Mouse (Mus musculus): ENCODE results near the gene Rai1. TPM values are rescaled to one million over a fixed set of nuclear protein-coding genes. Genes with fewer than 3 reads are reported as not detected.

Rai1 gene
- total and polyA plus RNA-seq, 3 experiments: 26.3 to 101 (median 56.7) TPM

- no peaks in the 10 kb centered on the region for H3K27me3 ChIP-seq (ENCODE audit: control insufficient read depth in 1 of 2, insufficient read depth in 2 of 2, low read length in 2 of 2)
- H3K27ac ChIP-seq (ENCODE audit: control insufficient read depth, low read depth, low read length): no peak overlapping the region
- no peaks in the 10 kb centered on the region for H3K9me3 ChIP-seq (replicated peaks; ENCODE audit: insufficient read depth, low read length)
- H3K36me3 ChIP-seq (ENCODE audit: control insufficient read depth in 1 of 2, insufficient read depth in 2 of 2, low read length in 2 of 2): peaks cover 0 to 9% of the 10 kb centered on the region in 2 experiments; a peak in 1 of 4 replicates
- no peak overlapping the region for H3K9ac ChIP-seq (ENCODE audit: control insufficient read depth, low read depth, low read length, poor library complexity, severe bottlenecking)
- H3K4me3 ChIP-seq (ENCODE audit: control insufficient read depth in 1 of 2, insufficient read depth in 1 of 2, low read depth in 2 of 2, low read length in 2 of 2): no peak overlapping the region
- no peak for DNase-seq (ENCODE audit: low read depth, low spot score)
- peaks cover 26% of the 10 kb centered on the region for H3K79me2 ChIP-seq (ENCODE audit: control insufficient read depth, insufficient read depth, low read length, poor library complexity)
- no peaks in the 10 kb centered on the region for H3K4me1 ChIP-seq (ENCODE audit: control insufficient read depth in 1 of 2, insufficient read depth in 2 of 2, low read length in 2 of 2)
- TF ChIP-seq E2F4 (IDR thresholded peaks at IDR 0.05; ENCODE audit: borderline replicate concordance, low read depth, low read length): no peak
- no peak for TF ChIP-seq POLR2AphosphoS2 (IDR thresholded peaks at IDR 0.05; ENCODE audit: low read length)
Measured at GRCm38 (mm10) chr11:60136491-60136890, 31.7 kb downstream of the Rai1 start.

GRCm38 (mm10) chr11:60137170-60137569, 32.4 kb downstream of the Rai1 start:
- peaks cover 21% of the 10 kb centered on the region for H3K79me2 ChIP-seq (ENCODE audit: control insufficient read depth, insufficient read depth, low read length, poor library complexity)
- no peak overlapping the region for H3K9ac ChIP-seq (ENCODE audit: control insufficient read depth, low read depth, low read length, poor library complexity, severe bottlenecking)
- DNase-seq (ENCODE audit: low read depth, low spot score): peak; percentile 60
- no peak overlapping the region for H3K27ac ChIP-seq (ENCODE audit: control insufficient read depth, low read depth, low read length)
- no peaks in the 10 kb centered on the region for H3K4me1 ChIP-seq (ENCODE audit: control insufficient read depth in 1 of 2, insufficient read depth in 2 of 2, low read length in 2 of 2)
- no peaks in the 10 kb centered on the region for H3K27me3 ChIP-seq (ENCODE audit: control insufficient read depth in 1 of 2, insufficient read depth in 2 of 2, low read length in 2 of 2)
- H3K4me3 ChIP-seq (ENCODE audit: control insufficient read depth in 1 of 2, insufficient read depth in 1 of 2, low read depth in 2 of 2, low read length in 2 of 2): no peak overlapping the region
- TF ChIP-seq NELFE (IDR thresholded peaks at IDR 0.05; ENCODE audit: low read depth, low read length) (no peak), MAX (IDR thresholded peaks at IDR 0.05; ENCODE audit: low read length) (peak; percentile 63), MYC (IDR thresholded peaks at IDR 0.05; ENCODE audit: low read depth, low read length) (0 out of 2 replicates have a peak, but pooled peaks have one; percentile 68), CHD2 (IDR thresholded peaks at IDR 0.05; ENCODE audit: low read length) (no peak)
- H3K9me3 ChIP-seq (replicated peaks; ENCODE audit: insufficient read depth, low read length): no peaks in the 10 kb centered on the region
- peaks cover 0 to 9% of the 10 kb centered on the region in 2 experiments; a peak in 1 of 4 replicates for H3K36me3 ChIP-seq (ENCODE audit: control insufficient read depth in 1 of 2, insufficient read depth in 2 of 2, low read length in 2 of 2)

- TF ChIP-seq POLR2AphosphoS2 (IDR thresholded peaks at IDR 0.05; ENCODE audit: low read length) (no peak), POLR2A (IDR thresholded peaks at IDR 0.05; ENCODE audit: control insufficient read depth in 1 of 2, insufficient read depth in 1 of 2, low read depth in 1 of 2, low read length in 2 of 2, poor library complexity in 1 of 2) (no peak), USF1 (IDR thresholded peaks at IDR 0.05; ENCODE audit: low read depth, low read length) (no peak), RAD21 (IDR thresholded peaks at IDR 0.05; ENCODE audit: low read depth, low read length) (no peak), NRF1 (IDR thresholded peaks at IDR 0.05; ENCODE audit: insufficient read depth, low read depth, low read length, poor library complexity, severe bottlenecking) (no peak), KAT2A (conservative IDR thresholded peaks at IDR 0.05; ENCODE audit: low read depth, low read length) (no peak), MYB (IDR thresholded peaks at IDR 0.05; ENCODE audit: low read depth, low read length) (no peak), JUND (IDR thresholded peaks at IDR 0.05; ENCODE audit: low read depth, low read length) (no peak)
- H3K4me3 ChIP-seq (ENCODE audit: control insufficient read depth in 1 of 2, insufficient read depth in 1 of 2, low read depth in 2 of 2, low read length in 2 of 2): no peak overlapping the region
Measured at GRCm38 (mm10) chr11:60139141-60139733, 34.4 kb downstream of the Rai1 start.

More at GRCm38 (mm10) chr11:60139141-60139733, 34.4 kb downstream of the Rai1 start:
- H3K4me1 ChIP-seq (ENCODE audit: control insufficient read depth in 1 of 2, insufficient read depth in 2 of 2, low read length in 2 of 2): no peaks in the 10 kb centered on the region
- no peak overlapping the region for H3K27ac ChIP-seq (ENCODE audit: control insufficient read depth, low read depth, low read length)
- H3K36me3 ChIP-seq (ENCODE audit: control insufficient read depth in 1 of 2, insufficient read depth in 2 of 2, low read length in 2 of 2): peaks cover 0 to 12% of the 10 kb centered on the region in 2 experiments; a peak in 2 of 4 replicates
- no peak for DNase-seq (ENCODE audit: low read depth, low spot score)
- H3K79me2 ChIP-seq (ENCODE audit: control insufficient read depth, insufficient read depth, low read length, poor library complexity): peaks cover 11% of the 10 kb centered on the region
- H3K9me3 ChIP-seq (replicated peaks; ENCODE audit: insufficient read depth, low read length): no peaks in the 10 kb centered on the region
- H3K9ac ChIP-seq (ENCODE audit: control insufficient read depth, low read depth, low read length, poor library complexity, severe bottlenecking): no peak overlapping the region
- no peaks in the 10 kb centered on the region for H3K27me3 ChIP-seq (ENCODE audit: control insufficient read depth in 1 of 2, insufficient read depth in 2 of 2, low read length in 2 of 2)

Data from MEL (cell line).